In genomic region chr6:38354723-38355353, GRCm38 (mm10) we compare ENCODE assay signal across 8 mouse cellular contexts. TPM values are rescaled to one million over a fixed set of nuclear protein-coding genes. Genes with fewer than 3 reads are reported as not detected.
DNase-seq lines count a peak whose midpoint lies in the region; ATAC-seq and TF ChIP-seq lines count a peak whose summit lies in the region.

No protein-coding gene starts in this region.

- H3K27ac ChIP-seq in lung, embryonic 16.5 days (ENCODE audit: low read length), result no peak overlapping the region; the same call in 1 of the 2 replicates
- peak overlapping the region; percentile 34; the same call in 1 of the 2 replicates for H3K27ac ChIP-seq in embryonic facial prominence, embryonic 15.5 days (replicated peaks)
- H3K27ac ChIP-seq in intestine, postnatal 0 days (ENCODE audit: low read depth, low read length), result peak overlapping the region; percentile 96
- no peak overlapping the region for H3K27ac ChIP-seq in neural tube, embryonic 15.5 days (replicated peaks)

- no peak for DNase-seq in lung, postnatal 25 days (ENCODE audit: low spot score)
- no peak for DNase-seq in right cerebral cortex, postnatal 4 days
- DNase-seq in frontal cortex, postnatal 10 days (ENCODE audit: low spot score in 2 of 2), result no peak
- DNase-seq in thymus, postnatal 4 days, result no peak

- 3% methylated on average over 20 of the region's 20 CpGs for WGBS in lung, embryonic 16.5 days
- 4% methylated on average over 20 of the region's 20 CpGs for WGBS in embryonic facial prominence, embryonic 15.5 days
- 7% methylated on average over 20 of the region's 20 CpGs for WGBS in intestine, postnatal 0 days
- WGBS in neural tube, embryonic 15.5 days, result 4% methylated on average over 20 of the region's 20 CpGs

- peaks cover 12% of the 10 kb centered on the region for H3K4me1 ChIP-seq in lung, embryonic 16.5 days (replicated peaks; ENCODE audit: control insufficient read depth, insufficient read depth, low read length)
- H3K4me1 ChIP-seq in embryonic facial prominence, embryonic 15.5 days, result peaks cover 21% of the 10 kb centered on the region
- H3K4me1 ChIP-seq in intestine, postnatal 0 days (replicated peaks; ENCODE audit: control insufficient read depth, insufficient read depth, low read length), result peaks cover 3% of the 10 kb centered on the region
- H3K4me1 ChIP-seq in neural tube, embryonic 15.5 days, result peaks cover 26% of the 10 kb centered on the region

- H3K36me3 ChIP-seq in lung, embryonic 16.5 days (ENCODE audit: control insufficient read depth, insufficient read depth, low read length), result no peaks in the 10 kb centered on the region
- H3K36me3 ChIP-seq in embryonic facial prominence, embryonic 15.5 days, result no peaks in the 10 kb centered on the region
- no peaks in the 10 kb centered on the region for H3K36me3 ChIP-seq in intestine, postnatal 0 days (ENCODE audit: control insufficient read depth, insufficient read depth)
- H3K36me3 ChIP-seq in neural tube, embryonic 15.5 days, result no peaks in the 10 kb centered on the region

- no peaks in the 10 kb centered on the region for H3K9me3 ChIP-seq in lung, embryonic 16.5 days (ENCODE audit: control insufficient read depth, low read length)
- H3K9me3 ChIP-seq in embryonic facial prominence, embryonic 15.5 days (replicated peaks), result no peaks in the 10 kb centered on the region
- H3K9me3 ChIP-seq in intestine, postnatal 0 days (ENCODE audit: control insufficient read depth), result no peaks in the 10 kb centered on the region
- no peaks in the 10 kb centered on the region for H3K9me3 ChIP-seq in neural tube, embryonic 15.5 days (replicated peaks)

- peak overlapping the region; percentile 80 for H3K4me2 ChIP-seq in lung, embryonic 16.5 days (ENCODE audit: low read depth, low read length)
- H3K4me2 ChIP-seq in embryonic facial prominence, embryonic 15.5 days (replicated peaks), result peak overlapping the region; percentile 81
- H3K4me2 ChIP-seq in intestine, postnatal 0 days (replicated peaks; ENCODE audit: low read depth), result peak overlapping the region; percentile 75
- peak overlapping the region; percentile 70 for H3K4me2 ChIP-seq in neural tube, embryonic 15.5 days

- peak; percentile 53 for ATAC-seq in lung, embryonic 16.5 days (ENCODE audit: low read depth)
- ATAC-seq in embryonic facial prominence, embryonic 15.5 days (ENCODE audit: insufficient number of reproducible peaks, low FRiP score, low TSS enrichment, low read depth), result peak; percentile 44
- ATAC-seq in intestine, postnatal 0 days, result no peak; the same call in 1 of the 2 replicates
- no peak for ATAC-seq in neural tube, embryonic 15.5 days (ENCODE audit: low FRiP score)

- peak overlapping the region; percentile 82 for H3K4me3 ChIP-seq in lung, embryonic 16.5 days (ENCODE audit: low read length)
- H3K4me3 ChIP-seq in embryonic facial prominence, embryonic 15.5 days (replicated peaks), result peak overlapping the region; percentile 72
- H3K4me3 ChIP-seq in intestine, postnatal 0 days (ENCODE audit: low read depth, low read length), result peak overlapping the region; percentile 72
- peak overlapping the region; percentile 53 for H3K4me3 ChIP-seq in neural tube, embryonic 15.5 days (replicated peaks)

- peaks cover 32% of the 10 kb centered on the region for H3K27me3 ChIP-seq in lung, embryonic 16.5 days (ENCODE audit: control insufficient read depth, insufficient read depth, low read depth, low read length)
- H3K27me3 ChIP-seq in embryonic facial prominence, embryonic 15.5 days, result peaks cover 50% of the 10 kb centered on the region
- H3K27me3 ChIP-seq in intestine, postnatal 0 days (replicated peaks; ENCODE audit: control insufficient read depth, insufficient read depth, low read length), result no peaks in the 10 kb centered on the region; the same call in 1 of the 2 replicates
- peaks cover 62% of the 10 kb centered on the region for H3K27me3 ChIP-seq in neural tube, embryonic 15.5 days (replicated peaks)

- peak overlapping the region; percentile 74 for H3K9ac ChIP-seq in lung, embryonic 16.5 days (ENCODE audit: low read length)
- H3K9ac ChIP-seq in embryonic facial prominence, embryonic 15.5 days, result peak overlapping the region; percentile 35; the same call in 1 of the 2 replicates
- H3K9ac ChIP-seq in intestine, postnatal 0 days (ENCODE audit: low read depth, low read length), result peak overlapping the region; percentile 84
- no peak overlapping the region for H3K9ac ChIP-seq in neural tube, embryonic 15.5 days (replicated peaks)

- no peak for TF ChIP-seq CTCF in intestine, postnatal 0 days (IDR thresholded peaks at IDR 0.05; ENCODE audit: low read depth)

RNA-seq across cellular contexts. Expression of gene Zc3hav1, which starts 0.4 kb away (rescaled TPM):
- polyA plus RNA-seq in lung, embryonic 16.5 days (2015; fragmentation: Nextera tagmentation; extraction: Ambion mirVana), result 8.0 and 11.0 TPM in 2 replicates
- polyA plus RNA-seq in embryonic facial prominence, embryonic 15.5 days (2015; fragmentation: Nextera tagmentation; extraction: Ambion mirVana), result 6.6 and 8.4 TPM in 2 replicates
- 22.7 and 22.8 TPM in 2 replicates for polyA plus RNA-seq in intestine, postnatal 0 days (2015; fragmentation: Nextera tagmentation; extraction: Ambion mirVana)
- 1.4 and 5.8 TPM in 2 replicates for polyA plus RNA-seq in neural tube, embryonic 15.5 days (2015; fragmentation: Nextera tagmentation; extraction: Ambion mirVana)

RNA-seq across cellular contexts. Expression of gene Ttc26, which starts 26.4 kb away (rescaled TPM):
- 7.9 and 8.3 TPM in 2 replicates for polyA plus RNA-seq in lung, embryonic 16.5 days (2015; fragmentation: Nextera tagmentation; extraction: Ambion mirVana)
- polyA plus RNA-seq in embryonic facial prominence, embryonic 15.5 days (2015; fragmentation: Nextera tagmentation; extraction: Ambion mirVana), result 7.0 and 10.1 TPM in 2 replicates
- 0.71 and 0.85 TPM in 2 replicates for polyA plus RNA-seq in intestine, postnatal 0 days (2015; fragmentation: Nextera tagmentation; extraction: Ambion mirVana)
- polyA plus RNA-seq in neural tube, embryonic 15.5 days (2015; fragmentation: Nextera tagmentation; extraction: Ambion mirVana), result 4.5 and 4.8 TPM in 2 replicates

RNA-seq across cellular contexts. Expression of gene Zc3hav1l, which starts 55.8 kb away (rescaled TPM):
- polyA plus RNA-seq in lung, embryonic 16.5 days (2015; fragmentation: Nextera tagmentation; extraction: Ambion mirVana), result 7.3 and 8.7 TPM in 2 replicates
- polyA plus RNA-seq in embryonic facial prominence, embryonic 15.5 days (2015; fragmentation: Nextera tagmentation; extraction: Ambion mirVana), result 9.0 and 10.4 TPM in 2 replicates
- polyA plus RNA-seq in intestine, postnatal 0 days (2015; fragmentation: Nextera tagmentation; extraction: Ambion mirVana), result 1.6 TPM in 2 replicates
- 6.1 and 7.1 TPM in 2 replicates for polyA plus RNA-seq in neural tube, embryonic 15.5 days (2015; fragmentation: Nextera tagmentation; extraction: Ambion mirVana)

Comparison
In these comparisons a context has a peak if more than half of its experiments do, and no peak if none do; other contexts are left out.
1. ATAC-seq: peak in lung, embryonic 16.5 days (single experiment) and embryonic facial prominence, embryonic 15.5 days (single experiment); none in intestine, postnatal 0 days (single experiment) and neural tube, embryonic 15.5 days (single experiment).
2. H3K27ac ChIP-seq: peak in embryonic facial prominence, embryonic 15.5 days (single experiment) and intestine, postnatal 0 days (single experiment); none in lung, embryonic 16.5 days (single experiment) and neural tube, embryonic 15.5 days (single experiment).
3. Peak in every context shown above with its lines, with median percentiles within 50 percentile points of each other: H3K4me2 ChIP-seq and H3K4me3 ChIP-seq.